Mouse (Mus musculus): ENCODE results near the gene Fosl2. TPM values are rescaled to one million over a fixed set of nuclear protein-coding genes. Genes with fewer than 3 reads are reported as not detected.

The Fosl2 gene
- polyA plus RNA-seq, 1 experiment from 2014 or later: 3.3 TPM

DNA sequence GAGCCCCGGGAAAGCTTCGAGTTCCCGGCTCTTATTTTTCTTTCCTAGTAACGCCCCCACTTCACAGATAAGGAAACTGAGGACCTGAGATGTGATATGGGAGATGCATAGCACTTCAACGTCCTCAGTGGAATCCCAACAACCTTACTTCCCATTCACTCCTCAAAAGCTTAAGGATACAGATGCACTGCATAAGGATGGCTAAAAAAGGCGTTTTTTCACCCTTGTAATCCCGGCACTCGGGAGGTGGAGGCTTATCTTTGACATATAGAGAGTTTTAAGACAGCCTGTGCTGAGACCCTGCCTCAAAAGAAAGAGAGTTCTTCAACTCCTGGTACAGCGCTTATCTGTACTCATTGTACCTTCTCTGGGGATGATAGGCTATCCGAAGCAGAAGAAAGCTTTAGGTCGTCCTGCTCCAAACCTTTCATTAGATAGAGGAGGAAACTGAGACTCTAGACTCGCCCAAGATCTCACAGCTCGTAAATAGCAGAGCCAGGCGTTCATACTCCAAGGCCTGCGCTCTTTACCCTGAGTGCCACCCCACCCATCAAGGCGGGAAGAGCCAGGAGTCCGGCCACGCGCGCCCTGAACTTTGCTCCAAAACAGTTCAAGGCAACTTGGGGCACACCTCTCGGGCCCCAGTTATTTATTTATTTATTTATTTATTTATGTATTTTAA lies 1.4 kb upstream of the Fosl2 start:
- H3K4me3 ChIP-seq: peak overlapping the region; percentile 84
- peak overlapping the region; percentile 98 for H3K27ac ChIP-seq (ENCODE audit: poor library complexity, severe bottlenecking)
- H3K9me3 ChIP-seq (replicated peaks): no peaks in the 10 kb centered on the region
- H3K27me3 ChIP-seq (replicated peaks): peaks cover 10% of the 10 kb centered on the region; the same call in 1 of the 2 replicates
- ATAC-seq (ENCODE audit: insufficient number of reproducible peaks, low FRiP score): no peak
- WGBS: 2% methylated on average over 21 of the region's 21 CpGs
- H3K36me3 ChIP-seq: no peaks in the 10 kb centered on the region
- H3K9ac ChIP-seq: peak overlapping the region; percentile 84
- peak overlapping the region; percentile 91 for H3K4me2 ChIP-seq
- H3K4me1 ChIP-seq (replicated peaks): peaks cover 24% of the 10 kb centered on the region

DNA sequence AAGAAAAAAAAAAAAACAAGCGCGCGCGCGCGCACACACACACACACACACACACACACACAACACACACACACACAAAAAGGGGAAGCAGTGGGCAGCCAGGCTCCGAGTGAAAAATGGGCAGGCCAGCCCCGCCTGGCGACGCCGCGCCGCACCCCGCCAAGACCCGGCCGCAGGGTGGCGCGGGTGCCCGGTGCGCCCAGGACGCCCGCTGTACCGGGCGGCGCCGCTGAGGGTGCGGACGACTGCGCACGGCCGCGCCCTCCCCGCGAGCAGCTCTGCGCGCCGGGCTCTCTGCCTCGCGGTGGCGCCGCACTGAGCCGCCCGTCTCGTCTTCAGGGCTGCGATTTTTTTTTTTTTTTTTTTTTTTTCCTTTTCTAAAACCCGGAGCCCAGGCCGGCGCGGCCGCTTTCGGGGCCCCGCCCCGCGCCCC lies 682 bp upstream of the Fosl2 start:
- peak; percentile 41 for ATAC-seq (ENCODE audit: insufficient number of reproducible peaks, low FRiP score)
- Histone ChIP-seq H3K27me3 (replicated peaks) (peaks cover 10% of the 10 kb centered on the region; the same call in 1 of the 2 replicates), H3K9me3 (replicated peaks) (no peaks in the 10 kb centered on the region), H3K27ac (ENCODE audit: poor library complexity, severe bottlenecking) (peak overlapping the region; percentile 98), H3K4me2 (peak overlapping the region; percentile 91), H3K4me3 (peak overlapping the region; percentile 84), H3K36me3 (no peaks in the 10 kb centered on the region), H3K9ac (peak overlapping the region; percentile 95), H3K4me1 (replicated peaks) (peaks cover 29% of the 10 kb centered on the region)
- WGBS: under 1% methylated on average over 47 of the region's 54 CpGs

GRCm38 (mm10) chr5:32136301-32136863 lies 781 bp downstream of the Fosl2 start:
- H3K9ac ChIP-seq: peak overlapping the region; percentile 95
- no peak for ATAC-seq (ENCODE audit: insufficient number of reproducible peaks, low FRiP score)
- H3K4me3 ChIP-seq: peak overlapping the region; percentile 84
- under 1% methylated on average over 63 of the region's 63 CpGs for WGBS
- H3K27ac ChIP-seq (ENCODE audit: poor library complexity, severe bottlenecking): peak overlapping the region; percentile 98
- H3K27me3 ChIP-seq (replicated peaks): no peaks in the 10 kb centered on the region
- H3K4me1 ChIP-seq (replicated peaks): peaks cover 35% of the 10 kb centered on the region
- no peaks in the 10 kb centered on the region for H3K9me3 ChIP-seq (replicated peaks)
- H3K36me3 ChIP-seq: no peaks in the 10 kb centered on the region
- H3K4me2 ChIP-seq: peak overlapping the region; percentile 91

- peak overlapping the region; percentile 95 for H3K9ac ChIP-seq
- no peak for ATAC-seq (ENCODE audit: insufficient number of reproducible peaks, low FRiP score)
- H3K4me2 ChIP-seq: peak overlapping the region; percentile 91
- WGBS: under 1% methylated on average over 12 of the region's 12 CpGs
- no peaks in the 10 kb centered on the region for H3K27me3 ChIP-seq (replicated peaks)
- peak overlapping the region; percentile 98 for H3K27ac ChIP-seq (ENCODE audit: poor library complexity, severe bottlenecking)
- H3K4me1 ChIP-seq (replicated peaks): peaks cover 43% of the 10 kb centered on the region
- peak overlapping the region; percentile 84 for H3K4me3 ChIP-seq
- H3K9me3 ChIP-seq (replicated peaks): no peaks in the 10 kb centered on the region
- H3K36me3 ChIP-seq: no peaks in the 10 kb centered on the region
Observed at GRCm38 (mm10) chr5:32137106-32137522, 1.5 kb downstream of the Fosl2 start.

GRCm38 (mm10) chr5:32138446-32139195 lies 3.0 kb downstream of the Fosl2 start:
- WGBS: 42% methylated on average over 10 of the region's 10 CpGs
- no peak for ATAC-seq (ENCODE audit: insufficient number of reproducible peaks, low FRiP score)
- Histone ChIP-seq H3K27ac (ENCODE audit: poor library complexity, severe bottlenecking) (peak overlapping the region; percentile 98), H3K4me3 (peak overlapping the region; percentile 84), H3K27me3 (replicated peaks) (no peaks in the 10 kb centered on the region), H3K36me3 (no peaks in the 10 kb centered on the region), H3K4me2 (peak overlapping the region; percentile 91), H3K9ac (peak overlapping the region; percentile 95), H3K9me3 (replicated peaks) (no peaks in the 10 kb centered on the region), H3K4me1 (replicated peaks) (peaks cover 58% of the 10 kb centered on the region)

- peak overlapping the region; percentile 84 for H3K4me3 ChIP-seq
- no peaks in the 10 kb centered on the region for H3K36me3 ChIP-seq
- H3K27ac ChIP-seq (ENCODE audit: poor library complexity, severe bottlenecking): peak overlapping the region; percentile 98
- no peaks in the 10 kb centered on the region for H3K9me3 ChIP-seq (replicated peaks)
- H3K27me3 ChIP-seq (replicated peaks): no peaks in the 10 kb centered on the region
- peak overlapping the region; percentile 95; the same call in 1 of the 2 replicates for H3K9ac ChIP-seq
- ATAC-seq (ENCODE audit: insufficient number of reproducible peaks, low FRiP score): no peak
- peaks cover 58% of the 10 kb centered on the region for H3K4me1 ChIP-seq (replicated peaks)
- peak overlapping the region; percentile 91 for H3K4me2 ChIP-seq
- 27% methylated on average over 9 of the region's 9 CpGs for WGBS
Observed at GRCm38 (mm10) chr5:32139516-32140037, 4.0 kb downstream of the Fosl2 start.

DNA sequence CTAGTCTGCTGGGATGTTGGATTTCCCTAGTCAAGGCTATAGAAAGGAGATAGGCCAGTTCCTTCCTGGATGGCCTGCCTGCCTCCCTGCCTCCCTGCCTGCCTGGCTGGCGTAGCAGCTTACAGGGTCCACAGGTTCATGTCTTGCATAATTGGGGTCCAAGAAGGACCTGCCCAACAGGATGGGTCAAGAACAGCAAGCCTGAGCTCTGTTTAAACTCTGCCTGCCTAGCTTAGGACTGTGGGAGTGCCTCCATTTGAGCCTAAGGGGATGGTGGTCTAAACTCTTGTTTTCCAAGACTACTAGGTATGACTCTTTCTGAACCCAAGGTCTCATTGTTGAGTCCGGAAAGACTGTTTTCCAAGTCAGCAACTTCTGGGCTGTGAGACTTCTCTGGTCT lies 6.3 kb downstream of the Fosl2 start:
- Histone ChIP-seq H3K4me1 (replicated peaks) (peaks cover 64% of the 10 kb centered on the region), H3K27ac (ENCODE audit: poor library complexity, severe bottlenecking) (no peak overlapping the region), H3K27me3 (replicated peaks) (no peaks in the 10 kb centered on the region), H3K4me2 (0 out of 2 replicates have a peak overlapping the region, but pooled peaks have one; percentile 9), H3K4me3 (no peak overlapping the region), H3K9ac (0 out of 2 replicates have a peak overlapping the region, but pooled peaks have one; percentile 5), H3K9me3 (replicated peaks) (no peaks in the 10 kb centered on the region), H3K36me3 (peaks cover 6% of the 10 kb centered on the region)
- no peak for ATAC-seq (ENCODE audit: insufficient number of reproducible peaks, low FRiP score)
- WGBS: 81% methylated on average over 2 of the region's 2 CpGs

- no peaks in the 10 kb centered on the region for H3K9me3 ChIP-seq (replicated peaks)
- H3K9ac ChIP-seq: 0 out of 2 replicates have a peak overlapping the region, but pooled peaks have one; percentile 25
- no peak overlapping the region for H3K4me3 ChIP-seq
- ATAC-seq (ENCODE audit: insufficient number of reproducible peaks, low FRiP score): no peak
- peaks cover 23% of the 10 kb centered on the region for H3K36me3 ChIP-seq
- no peak overlapping the region for H3K27ac ChIP-seq (ENCODE audit: poor library complexity, severe bottlenecking)
- peak overlapping the region; percentile 41 for H3K4me2 ChIP-seq
- H3K4me1 ChIP-seq (replicated peaks): peaks cover 55% of the 10 kb centered on the region
- no peaks in the 10 kb centered on the region for H3K27me3 ChIP-seq (replicated peaks)
- 56% methylated on average over 13 of the region's 13 CpGs for WGBS
Observed at GRCm38 (mm10) chr5:32143433-32143970, 7.9 kb downstream of the Fosl2 start.

GRCm38 (mm10) chr5:32146281-32146680 lies 10.7 kb downstream of the Fosl2 start:
- Histone ChIP-seq H3K4me1 (replicated peaks) (peaks cover 38% of the 10 kb centered on the region), H3K36me3 (peaks cover 49% of the 10 kb centered on the region), H3K4me3 (no peak overlapping the region), H3K4me2 (no peak overlapping the region), H3K27ac (ENCODE audit: poor library complexity, severe bottlenecking) (no peak overlapping the region), H3K9me3 (replicated peaks) (no peaks in the 10 kb centered on the region), H3K9ac (no peak overlapping the region), H3K27me3 (replicated peaks) (no peaks in the 10 kb centered on the region)
- ATAC-seq (ENCODE audit: insufficient number of reproducible peaks, low FRiP score): no peak
- 68% methylated on average over 6 of the region's 6 CpGs for WGBS

GRCm38 (mm10) chr5:32148593-32148992 lies 13.0 kb downstream of the Fosl2 start:
- Histone ChIP-seq H3K9me3 (replicated peaks) (no peaks in the 10 kb centered on the region), H3K36me3 (peaks cover 72% of the 10 kb centered on the region), H3K27me3 (replicated peaks) (no peaks in the 10 kb centered on the region), H3K4me1 (replicated peaks) (peaks cover 26% of the 10 kb centered on the region), H3K9ac (no peak overlapping the region), H3K27ac (ENCODE audit: poor library complexity, severe bottlenecking) (no peak overlapping the region), H3K4me2 (no peak overlapping the region), H3K4me3 (no peak overlapping the region)
- no peak for ATAC-seq (ENCODE audit: insufficient number of reproducible peaks, low FRiP score)
- WGBS: 76% methylated on average over 4 of the region's 4 CpGs
